Mouse (Mus musculus) midbrain, postnatal 0 days (tissue): ENCODE data around the gene Gapdh. TPM values are rescaled to one million over a fixed set of nuclear protein-coding genes. Genes with fewer than 3 reads are reported as not detected.

ENCODE experiments used
- ATAC-seq: fragments of 200-750 bp; cut with Nextera tagmentation; 2 replicates; pipeline ENCODE4 v1.8.0; 2017; ENCODE audit warnings: moderate number of reproducible peaks, mild to moderate bottlenecking, moderate TSS enrichment, moderate library complexity; ENCODE audit not compliant: low FRiP score
- DNase-seq: peaks from one replicate; pipeline ENCODE4 v3.0.0-alpha.2; 2015; ENCODE audit warnings: low spot score
- H3K27ac ChIP-seq: fragments of 300-500 bp; sonication (generic); 2 replicates; pipeline ENCODE4 v1.5.1; 2014; ENCODE audit warnings: low read depth, mild to moderate bottlenecking, low read length, mixed read lengths
- H3K27me3 ChIP-seq: fragments of 300-500 bp; sonication (generic); 2 replicates; pipeline ENCODE4 v1.6.1; 2014; ENCODE audit warnings: low read length, control low read depth, mixed read lengths; ENCODE audit not compliant: insufficient read depth
- H3K36me3 ChIP-seq: fragments of 300-500 bp; sonication (generic); 2 replicates; pipeline ENCODE4 v1.6.1; 2014; ENCODE audit warnings: low read length, control low read depth, mixed read lengths; ENCODE audit not compliant: insufficient read depth
- H3K4me1 ChIP-seq: fragments of 300-500 bp; sonication (generic); 2 replicates; pipeline ENCODE4 v1.6.1; 2014; ENCODE audit warnings: mild to moderate bottlenecking, control low read depth, antibody characterized with exemption, low read length, mixed read lengths; ENCODE audit not compliant: insufficient read depth
- H3K4me2 ChIP-seq: fragments of 300-500 bp; sonication (generic); 2 replicates; pipeline ENCODE4 v1.6.1; 2014; ENCODE audit warnings: low read depth, mild to moderate bottlenecking, low read length, mixed read lengths; ENCODE audit not compliant: poor library complexity, severe bottlenecking
- H3K4me3 ChIP-seq: fragments of 300-500 bp; sonication (generic); 2 replicates; pipeline ENCODE4 v1.5.1; 2014; ENCODE audit warnings: low read depth, mild to moderate bottlenecking, low read length, moderate library complexity
- H3K9ac ChIP-seq: fragments of 300-500 bp; sonication (generic); replicated peaks from 2 replicates; pipeline ENCODE4 v1.6.1; 2014; ENCODE audit warnings: mild to moderate bottlenecking, low read length, moderate library complexity, mixed read lengths; ENCODE audit not compliant: poor library complexity, severe bottlenecking
- H3K9me3 ChIP-seq: fragments of 300-500 bp; sonication (generic); 2 replicates; pipeline ENCODE4 v1.6.1; 2016; ENCODE audit warnings: low read length, control low read depth
- CTCF ChIP-seq: IDR thresholded peaks from 2 replicates; pipeline ENCODE4 v1.5.1; 2016; ENCODE audit warnings: antibody characterized with exemption, mild to moderate bottlenecking
- WGBS: fragments of 180-500 bp; shearing (Covaris S2); extraction: QIAGEN DNeasy Blood & Tissue Kit; methylation state at CpG from one replicate; pipeline ENCODE4 v1.1.7; 2014; 5-methylcytosine and 5-hydroxymethylcytosine counted together
- polyA plus RNA-seq: library from polyadenylated mRNA; unstranded; fragments of >200 nt; fragmentation: Nextera tagmentation; extraction: Ambion mirVana; gene quantifications from 2 replicates; pipeline ENCODE4 v1.2.1, GENCODE M21; 2015
- total RNA-seq: library from RNA; depleted of rRNA; stranded (reverse); fragments of >200 nt; gene quantifications from 2 replicates; pipeline ENCODE4 v1.2.3, GENCODE M21; 2014

Gapdh gene
- total and polyA plus RNA-seq, 2 experiments from 2014 or later, result 1,705 to 3,049 TPM

DNA sequence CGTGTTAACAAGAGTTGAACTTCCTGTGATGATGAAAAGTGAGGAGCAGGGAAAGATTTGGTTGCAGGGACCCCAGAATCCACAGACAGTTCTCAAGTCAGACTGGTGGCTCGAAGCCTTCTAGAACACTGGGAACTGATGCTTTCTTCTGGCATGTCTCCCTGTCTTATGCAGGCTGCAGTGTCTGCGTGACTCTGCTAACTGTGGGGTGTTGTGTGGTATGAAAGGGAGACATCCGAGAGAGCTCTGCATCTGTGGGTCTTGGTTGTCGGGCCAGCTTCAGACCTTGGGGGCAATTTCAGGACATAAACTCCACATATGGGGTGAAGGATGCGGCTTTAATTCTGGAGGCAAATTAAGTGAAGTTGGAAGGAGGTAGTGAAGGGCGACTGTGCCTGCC, 20.1 kb downstream of the Gapdh start:
- H3K4me2 ChIP-seq, result peak overlapping the region; percentile 98
- no peak for TF ChIP-seq CTCF
- peak overlapping the region; percentile 89 for H3K27ac ChIP-seq
- 45% methylated on average over 7 of the region's 7 CpGs for WGBS
- peak overlapping the region; percentile 95 for H3K9ac ChIP-seq
- peaks cover 25% of the 10 kb centered on the region; the same call in 1 of the 2 replicates for H3K4me1 ChIP-seq
- DNase-seq (no peak), ATAC-seq (no peak)
- H3K27me3 ChIP-seq, result no peaks in the 10 kb centered on the region
- H3K9me3 ChIP-seq, result no peaks in the 10 kb centered on the region
- H3K4me3 ChIP-seq, result peak overlapping the region; percentile 77
- peaks cover 13% of the 10 kb centered on the region for H3K36me3 ChIP-seq

DNA sequence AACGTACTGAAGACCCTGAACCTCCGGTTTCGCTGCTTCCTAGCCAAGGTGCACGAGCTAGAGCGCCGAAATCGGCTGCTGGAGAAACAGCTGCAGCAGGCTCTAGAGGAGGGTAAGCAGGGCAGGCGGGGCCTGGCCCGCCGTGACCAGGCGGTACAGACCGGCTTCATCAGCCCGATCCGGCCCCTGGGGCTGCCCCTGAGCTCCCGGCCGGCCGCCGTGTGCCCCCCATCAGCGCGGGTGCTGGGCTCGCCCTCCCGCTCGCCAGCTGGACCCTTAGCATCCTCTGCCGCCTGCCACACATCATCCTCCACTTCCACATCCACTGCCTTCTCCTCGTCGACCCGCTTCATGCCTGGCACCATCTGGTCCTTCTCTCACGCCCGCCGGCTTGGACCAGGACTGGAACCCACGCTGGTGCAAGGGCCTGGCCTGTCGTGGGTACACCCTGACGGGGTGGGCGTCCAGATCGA, 20.8 kb downstream of the Gapdh start:
- peak overlapping the region; percentile 77 for H3K4me3 ChIP-seq
- WGBS, result 1% methylated on average over 32 of the region's 35 CpGs
- peak; percentile 76 for ATAC-seq
- peak; percentile 34 for DNase-seq
- H3K4me1 ChIP-seq, result peaks cover 25% of the 10 kb centered on the region; the same call in 1 of the 2 replicates
- peak overlapping the region; percentile 95 for H3K9ac ChIP-seq
- no peaks in the 10 kb centered on the region for H3K27me3 ChIP-seq
- TF ChIP-seq CTCF, result no peak
- peak overlapping the region; percentile 98 for H3K4me2 ChIP-seq
- H3K9me3 ChIP-seq, result no peaks in the 10 kb centered on the region
- H3K36me3 ChIP-seq, result peaks cover 19% of the 10 kb centered on the region
- H3K27ac ChIP-seq, result peak overlapping the region; percentile 89

DNA sequence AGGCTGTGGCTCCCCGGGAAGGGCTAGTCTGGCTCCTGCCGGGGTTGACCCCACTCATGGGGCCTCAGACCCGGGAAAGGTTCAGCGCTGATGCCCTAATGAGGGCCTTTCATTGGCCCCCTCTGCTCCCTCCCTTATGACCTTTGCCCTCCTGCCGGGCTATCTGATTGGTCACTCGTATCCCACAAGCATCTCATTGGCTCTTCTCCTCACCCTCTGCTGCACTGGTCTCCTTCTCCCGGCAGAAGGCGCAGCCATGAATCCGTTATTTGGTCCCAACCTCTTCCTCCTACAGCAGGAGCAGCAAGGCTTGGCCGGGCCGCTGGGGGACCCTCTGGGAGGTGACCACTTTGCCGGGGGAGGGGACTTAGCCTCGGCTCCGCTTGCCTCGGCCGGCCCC, 21.3 kb downstream of the Gapdh start, which contains the start of gene Iffo1:
TSS of gene Iffo1 (plus strand) at position 241 of the 400 bp plus-strand sequence.
- H3K27ac ChIP-seq, result peak within 1 kb of the TSS; percentile 89
- H3K4me2 ChIP-seq, result peak within 1 kb of the TSS; percentile 98
- peak; percentile 92 for ATAC-seq
- peaks cover 24% of the 10 kb centered on the region for H3K36me3 ChIP-seq
- 0% methylated on average over 15 of the region's 16 CpGs for WGBS
- H3K4me1 ChIP-seq, result peaks cover 25% of the 10 kb centered on the region; the same call in 1 of the 2 replicates
- no peaks in the 10 kb centered on the region for H3K27me3 ChIP-seq
- H3K9me3 ChIP-seq, result no peaks in the 10 kb centered on the region
- peak; percentile 97 for DNase-seq
- peak within 1 kb of the TSS; percentile 77 for H3K4me3 ChIP-seq
- peak; percentile 79 for TF ChIP-seq CTCF
- H3K9ac ChIP-seq, result peak within 1 kb of the TSS; percentile 95

DNA sequence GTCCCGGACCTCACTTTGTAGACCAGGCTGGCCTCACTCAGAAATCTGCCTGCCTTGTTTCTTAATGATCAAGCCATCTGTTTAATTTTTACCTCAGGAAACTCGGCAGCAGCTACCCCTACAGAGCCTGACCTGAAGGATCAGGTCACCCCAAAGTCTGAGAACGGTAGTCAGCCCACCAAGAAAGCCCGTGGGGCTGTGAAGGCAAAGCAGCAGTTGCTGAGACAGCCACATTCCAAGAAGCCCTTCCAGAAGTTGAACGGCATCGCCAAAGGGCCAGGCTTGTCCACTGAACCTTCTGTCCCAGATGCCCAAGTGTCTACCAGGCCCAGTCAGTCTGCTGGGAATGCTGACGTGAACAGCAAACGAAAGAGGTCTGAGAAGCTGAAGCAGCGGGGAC, 22.4 kb downstream of the Gapdh start:
- TF ChIP-seq CTCF, result no peak
- ATAC-seq, result no peak
- Histone ChIP-seq H3K4me1 (peaks cover 25% of the 10 kb centered on the region; the same call in 1 of the 2 replicates), H3K4me3 (no peak overlapping the region), H3K9ac (no peak overlapping the region), H3K27ac (no peak overlapping the region), H3K36me3 (peaks cover 35% of the 10 kb centered on the region), H3K9me3 (no peaks in the 10 kb centered on the region), H3K27me3 (no peaks in the 10 kb centered on the region), H3K4me2 (no peak overlapping the region)
- DNase-seq, result no peak
- WGBS, result 85% methylated on average over 9 of the region's 9 CpGs

DNA sequence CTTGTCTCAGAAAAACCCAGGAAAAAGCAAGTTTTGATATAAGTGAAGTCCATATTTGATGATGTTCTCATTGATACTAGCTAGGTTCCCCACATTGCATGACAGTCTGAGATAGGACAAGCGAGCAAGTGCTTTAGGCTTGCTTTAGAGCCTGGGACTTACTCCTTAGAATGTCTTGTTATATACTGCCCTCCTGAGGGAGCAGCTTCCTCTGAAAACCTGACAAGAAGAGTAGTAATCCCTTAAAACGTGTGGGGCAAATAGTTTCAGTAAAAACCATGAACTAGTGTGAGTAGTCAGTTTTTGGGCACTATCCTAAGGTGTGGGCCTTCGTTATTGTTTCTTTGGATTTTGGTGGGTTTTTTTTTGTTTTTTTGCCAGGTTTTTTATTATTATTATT, 23.1 kb downstream of the Gapdh start:
- Histone ChIP-seq H3K27me3 (no peaks in the 10 kb centered on the region), H3K4me2 (no peak overlapping the region), H3K4me1 (peaks cover 19% of the 10 kb centered on the region; the same call in 1 of the 2 replicates), H3K9ac (no peak overlapping the region), H3K9me3 (no peaks in the 10 kb centered on the region), H3K27ac (no peak overlapping the region), H3K4me3 (no peak overlapping the region), H3K36me3 (peaks cover 41% of the 10 kb centered on the region)
- TF ChIP-seq CTCF, result no peak
- DNase-seq (no peak), ATAC-seq (no peak)
- WGBS, result 80% methylated on average over 3 of the region's 3 CpGs

DNA sequence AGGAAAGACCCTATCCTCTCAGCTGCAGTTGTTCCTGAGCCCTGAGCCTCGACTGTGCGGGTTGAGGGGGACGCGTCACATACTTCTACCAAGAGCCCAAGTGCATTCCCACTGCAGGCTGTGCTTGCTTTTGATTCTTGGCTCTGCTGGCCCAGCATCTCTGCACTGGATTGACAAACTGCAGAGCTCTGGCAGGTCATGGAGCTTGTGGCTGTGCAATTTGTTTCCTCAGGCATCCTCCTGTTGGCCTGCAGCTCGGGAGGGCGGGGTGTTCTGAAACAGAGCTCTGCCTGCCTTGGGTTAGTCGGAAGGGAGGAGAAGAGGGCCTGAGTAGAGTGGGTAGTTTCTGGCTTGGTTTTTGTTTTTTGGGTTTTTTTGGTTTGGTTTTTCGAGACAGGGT, 23.8 kb downstream of the Gapdh start:
- Histone ChIP-seq H3K4me1 (peaks cover 15% of the 10 kb centered on the region; the same call in 1 of the 2 replicates), H3K27me3 (no peaks in the 10 kb centered on the region), H3K27ac (no peak overlapping the region), H3K9ac (no peak overlapping the region), H3K4me2 (no peak overlapping the region), H3K4me3 (no peak overlapping the region), H3K9me3 (no peaks in the 10 kb centered on the region), H3K36me3 (peaks cover 46% of the 10 kb centered on the region)
- 98% methylated on average over 8 of the region's 8 CpGs for WGBS
- TF ChIP-seq CTCF, result no peak
- ATAC-seq (no peak), DNase-seq (no peak)
